Mouse (Mus musculus): Measurements from ENCODE around the gene Bag6. TPM values are rescaled to one million over a fixed set of nuclear protein-coding genes. Genes with fewer than 3 reads are reported as not detected.

The Bag6 gene
- polyA plus RNA-seq, 1 experiment from 2014 or later, result 37.4 TPM

GRCm38 (mm10) chr17:35196321-35196641, 61.3 kb downstream of the Bag6 start:
- Histone ChIP-seq H3K4me1 (replicated peaks; ENCODE audit: control insufficient read depth, insufficient read depth, low read length) (no peaks in the 10 kb centered on the region), H3K4me3 (ENCODE audit: low read depth, low read length) (peak overlapping the region; percentile 47), H3K9ac (ENCODE audit: low read depth, low read length) (no peak overlapping the region), H3K9me3 (ENCODE audit: control insufficient read depth) (no peaks in the 10 kb centered on the region), H3K27ac (ENCODE audit: low read depth, low read length) (no peak overlapping the region), H3K4me2 (replicated peaks; ENCODE audit: low read depth) (peak overlapping the region; percentile 95), H3K27me3 (replicated peaks; ENCODE audit: control insufficient read depth, insufficient read depth, low read length) (peaks cover 16% of the 10 kb centered on the region), H3K36me3 (ENCODE audit: control insufficient read depth, insufficient read depth) (no peaks in the 10 kb centered on the region)
- WGBS, result 34% methylated on average over 9 of the region's 9 CpGs
- no peak for ATAC-seq
- TF ChIP-seq CTCF (IDR thresholded peaks at IDR 0.05; ENCODE audit: low read depth), result no peak

Small RNAs within 50 kb of the gene (microRNA-seq; reads per million reads assigned to microRNA genes)
- not detected for gene Mir6973a

Other genes with a start within 250 kb of the Bag6 start
- gene C2, start 236.9 kb upstream of the Bag6 start, polyA plus RNA-seq (2015; fragmentation: Nextera tagmentation; extraction: Ambion mirVana), result 60.3 and 66.2 TPM in 2 replicates
- 35.8 and 40.3 TPM in 2 replicates for gene Ehmt2, start 236.7 kb upstream of the Bag6 start, polyA plus RNA-seq (2015; fragmentation: Nextera tagmentation; extraction: Ambion mirVana)
- 119 and 128 TPM in 2 replicates for gene Slc44a4, start 220.7 kb upstream of the Bag6 start, polyA plus RNA-seq (2015; fragmentation: Nextera tagmentation; extraction: Ambion mirVana)
- 522 and 580 TPM in 2 replicates for gene Neu1, start 203.9 kb upstream of the Bag6 start, polyA plus RNA-seq (2015; fragmentation: Nextera tagmentation; extraction: Ambion mirVana)
- gene Hspa1b, start 175.9 kb upstream of the Bag6 start, polyA plus RNA-seq (2015; fragmentation: Nextera tagmentation; extraction: Ambion mirVana), result 0.64 and 1.1 TPM in 2 replicates
- 0.43 TPM in 1 of 2 replicates, not detected in the other for gene Gm20481, start 165.3 kb upstream of the Bag6 start, polyA plus RNA-seq (2015; fragmentation: Nextera tagmentation; extraction: Ambion mirVana)
- gene Hspa1a, start 163.0 kb upstream of the Bag6 start, polyA plus RNA-seq (2015; fragmentation: Nextera tagmentation; extraction: Ambion mirVana), result 6.4 and 6.5 TPM in 2 replicates
- 0.22 and 0.25 TPM in 2 replicates for gene Hspa1l, start 162.5 kb upstream of the Bag6 start, polyA plus RNA-seq (2015; fragmentation: Nextera tagmentation; extraction: Ambion mirVana)
- gene Lsm2, start 153.3 kb upstream of the Bag6 start, polyA plus RNA-seq (2015; fragmentation: Nextera tagmentation; extraction: Ambion mirVana), result 70.6 and 76.6 TPM in 2 replicates
- 74.0 and 84.2 TPM in 2 replicates for gene Vars, start 134.2 kb upstream of the Bag6 start, polyA plus RNA-seq (2015; fragmentation: Nextera tagmentation; extraction: Ambion mirVana)
- 0.12 and 0.20 TPM in 2 replicates for gene Vwa7, start 118.6 kb upstream of the Bag6 start, polyA plus RNA-seq (2015; fragmentation: Nextera tagmentation; extraction: Ambion mirVana)
- gene Sapcd1, start 107.2 kb upstream of the Bag6 start, polyA plus RNA-seq (2015; fragmentation: Nextera tagmentation; extraction: Ambion mirVana), result 3.2 and 4.6 TPM in 2 replicates
- 1.4 and 3.0 TPM in 2 replicates for gene Msh5, start 88.4 kb upstream of the Bag6 start, polyA plus RNA-seq (2015; fragmentation: Nextera tagmentation; extraction: Ambion mirVana)
- gene Clic1, start 85.2 kb upstream of the Bag6 start, polyA plus RNA-seq (2015; fragmentation: Nextera tagmentation; extraction: Ambion mirVana), result 290 and 312 TPM in 2 replicates
- gene Ddah2, start 76.1 kb upstream of the Bag6 start, polyA plus RNA-seq (2015; fragmentation: Nextera tagmentation; extraction: Ambion mirVana), result 62.0 and 68.3 TPM in 2 replicates
- gene Ly6g6c, start 69.8 kb upstream of the Bag6 start, polyA plus RNA-seq (2015; fragmentation: Nextera tagmentation; extraction: Ambion mirVana), result 0.12 TPM in 1 of 2 replicates, not detected in the other
- 0.13 and 0.17 TPM in 2 replicates for gene Mpig6b, start 69.0 kb upstream of the Bag6 start, polyA plus RNA-seq (2015; fragmentation: Nextera tagmentation; extraction: Ambion mirVana)
- 2.2 TPM in 2 replicates for gene Ly6g6e, start 58.3 kb upstream of the Bag6 start, polyA plus RNA-seq (2015; fragmentation: Nextera tagmentation; extraction: Ambion mirVana)
- gene Ly6g6d, start 57.1 kb upstream of the Bag6 start, polyA plus RNA-seq (2015; fragmentation: Nextera tagmentation; extraction: Ambion mirVana), result 3.8 and 4.9 TPM in 2 replicates
- not detected in 2 replicates for gene Ly6g6f, start 49.6 kb upstream of the Bag6 start, polyA plus RNA-seq (2015; fragmentation: Nextera tagmentation; extraction: Ambion mirVana)
- 101 and 103 TPM in 2 replicates for gene Abhd16a, start 45.9 kb upstream of the Bag6 start, polyA plus RNA-seq (2015; fragmentation: Nextera tagmentation; extraction: Ambion mirVana)
- gene Ly6g5c, start 26.9 kb upstream of the Bag6 start, polyA plus RNA-seq (2015; fragmentation: Nextera tagmentation; extraction: Ambion mirVana), result not detected in 2 replicates
- gene Ly6g5b, start 19.8 kb upstream of the Bag6 start, polyA plus RNA-seq (2015; fragmentation: Nextera tagmentation; extraction: Ambion mirVana), result 0.46 and 0.59 TPM in 2 replicates
- gene Gpank1, start 13.7 kb upstream of the Bag6 start, polyA plus RNA-seq (2015; fragmentation: Nextera tagmentation; extraction: Ambion mirVana), result 15.0 and 16.6 TPM in 2 replicates
- 262 and 264 TPM in 2 replicates for gene Csnk2b, start 13.1 kb upstream of the Bag6 start, polyA plus RNA-seq (2015; fragmentation: Nextera tagmentation; extraction: Ambion mirVana)
- gene D17H6S53E, start 8.8 kb upstream of the Bag6 start, polyA plus RNA-seq (2015; fragmentation: Nextera tagmentation; extraction: Ambion mirVana), result 26.3 and 29.7 TPM in 2 replicates
- gene Apom, start 3.1 kb upstream of the Bag6 start, polyA plus RNA-seq (2015; fragmentation: Nextera tagmentation; extraction: Ambion mirVana), result 18.3 and 22.5 TPM in 2 replicates
- gene Prrc2a, start 29.7 kb downstream of the Bag6 start, polyA plus RNA-seq (2015; fragmentation: Nextera tagmentation; extraction: Ambion mirVana), result 40.0 and 54.1 TPM in 2 replicates
- 23.1 and 25.4 TPM in 2 replicates for gene Aif1, start 40.9 kb downstream of the Bag6 start, polyA plus RNA-seq (2015; fragmentation: Nextera tagmentation; extraction: Ambion mirVana)
- 11.3 and 12.9 TPM in 2 replicates for gene Lst1, start 53.3 kb downstream of the Bag6 start, polyA plus RNA-seq (2015; fragmentation: Nextera tagmentation; extraction: Ambion mirVana)
- gene Ltb, start 59.3 kb downstream of the Bag6 start, polyA plus RNA-seq (2015; fragmentation: Nextera tagmentation; extraction: Ambion mirVana), result 1.7 and 2.4 TPM in 2 replicates
- 0.17 and 0.27 TPM in 2 replicates for gene Tnf, start 66.8 kb downstream of the Bag6 start, polyA plus RNA-seq (2015; fragmentation: Nextera tagmentation; extraction: Ambion mirVana)
- 0.10 and 0.42 TPM in 2 replicates for gene Lta, start 70.2 kb downstream of the Bag6 start, polyA plus RNA-seq (2015; fragmentation: Nextera tagmentation; extraction: Ambion mirVana)
- gene Gm16181, start 85.7 kb downstream of the Bag6 start, polyA plus RNA-seq (2015; fragmentation: Nextera tagmentation; extraction: Ambion mirVana), result 0.23 and 0.30 TPM in 2 replicates
- gene Atp6v1g2, start 98.5 kb downstream of the Bag6 start, polyA plus RNA-seq (2015; fragmentation: Nextera tagmentation; extraction: Ambion mirVana), result 4.1 and 4.3 TPM in 2 replicates
- gene Nfkbil1, start 100.6 kb downstream of the Bag6 start, polyA plus RNA-seq (2015; fragmentation: Nextera tagmentation; extraction: Ambion mirVana), result 8.1 and 8.2 TPM in 2 replicates
- gene Ddx39b, start 106.6 kb downstream of the Bag6 start, polyA plus RNA-seq (2015; fragmentation: Nextera tagmentation; extraction: Ambion mirVana), result 125 and 127 TPM in 2 replicates
- 672 and 681 TPM in 2 replicates for gene H2-D1, start 127.6 kb downstream of the Bag6 start, polyA plus RNA-seq (2015; fragmentation: Nextera tagmentation; extraction: Ambion mirVana)
- gene H2-Q1, start 185.2 kb downstream of the Bag6 start, polyA plus RNA-seq (2015; fragmentation: Nextera tagmentation; extraction: Ambion mirVana), result 56.2 and 60.6 TPM in 2 replicates
- gene H2-Q2, start 207.1 kb downstream of the Bag6 start, polyA plus RNA-seq (2015; fragmentation: Nextera tagmentation; extraction: Ambion mirVana), result 693 and 712 TPM in 2 replicates
- 11.9 and 14.0 TPM in 2 replicates for gene H2-Q4, start 244.4 kb downstream of the Bag6 start, polyA plus RNA-seq (2015; fragmentation: Nextera tagmentation; extraction: Ambion mirVana)

All from intestine, postnatal 0 days (tissue).